Comparison of ENCODE assay signal across 8 mouse cellular contexts in genomic region chr11:52421053-52421778, GRCm38 (mm10). TPM values are rescaled to one million over a fixed set of nuclear protein-coding genes. Genes with fewer than 3 reads are reported as not detected.
A peak's percentile ranks its signal among the peaks of the same experiment; 100 is the strongest.
DNase-seq lines count a peak whose midpoint lies in the region; ATAC-seq and TF ChIP-seq lines count a peak whose summit lies in the region.

No protein-coding gene starts in this region.

- TF ChIP-seq EP300 in CH12.LX (IDR thresholded peaks at IDR 0.05; ENCODE audit: low read length): no peak

- H3K27ac ChIP-seq in CH12.LX (ENCODE audit: insufficient read depth, low read depth): no peak overlapping the region
- H3K27ac ChIP-seq in cerebellum, adult 2 months (ENCODE audit: insufficient read depth, low read length): no peak overlapping the region
- no peak overlapping the region for H3K27ac ChIP-seq in kidney, postnatal 0 days
- H3K27ac ChIP-seq in liver, embryonic 13.5 days: no peak overlapping the region

- no peak overlapping the region for H3K4me2 ChIP-seq in CH12.LX (ENCODE audit: insufficient read depth, low read depth, poor library complexity, severe bottlenecking)
- no peak overlapping the region for H3K4me2 ChIP-seq in kidney, postnatal 0 days (ENCODE audit: low read length)
- no peak overlapping the region for H3K4me2 ChIP-seq in liver, embryonic 13.5 days

- H3K9ac ChIP-seq in CH12.LX (ENCODE audit: insufficient read depth, low read depth): no peak overlapping the region
- H3K9ac ChIP-seq in kidney, postnatal 0 days (ENCODE audit: low read depth, low read length): no peak overlapping the region
- H3K9ac ChIP-seq in liver, embryonic 13.5 days: no peak overlapping the region

- H3K4me3 ChIP-seq in CH12.LX (replicated peaks in 1 of 3; ENCODE audit: low read depth in 2 of 3, low read length in 2 of 3, poor library complexity in 1 of 3): no peak overlapping the region
- no peak overlapping the region for H3K4me3 ChIP-seq in cerebellum, adult 2 months (replicated peaks; ENCODE audit: insufficient read depth, low read depth, low read length)
- no peak overlapping the region for H3K4me3 ChIP-seq in kidney, postnatal 0 days (replicated peaks; ENCODE audit: low read depth, low read length)
- no peak overlapping the region for H3K4me3 ChIP-seq in liver, embryonic 13.5 days (replicated peaks)

- TF ChIP-seq POLR2A in CH12.LX (IDR thresholded peaks at IDR 0.05; ENCODE audit: low read depth, low read length): no peak
- TF ChIP-seq POLR2A in cerebellum, adult 2 months (IDR thresholded peaks at IDR 0.05; ENCODE audit: borderline replicate concordance, insufficient read depth, low read length): no peak

- no peaks in the 10 kb centered on the region for H3K79me2 ChIP-seq in CH12.LX (replicated peaks; ENCODE audit: control insufficient read depth, extremely low read depth, insufficient read depth, poor library complexity, severe bottlenecking)

- no peaks in the 10 kb centered on the region for H3K9me3 ChIP-seq in CH12.LX (replicated peaks; ENCODE audit: low read length)
- H3K9me3 ChIP-seq in kidney, postnatal 0 days (replicated peaks; ENCODE audit: low read length): no peaks in the 10 kb centered on the region
- no peaks in the 10 kb centered on the region for H3K9me3 ChIP-seq in liver, embryonic 13.5 days (replicated peaks)

- peak; percentile 84 to 91 for TF ChIP-seq CTCF in CH12.LX (conservative IDR thresholded peaks at IDR 0.05 in 1 of 2, IDR thresholded peaks at IDR 0.05 in 1 of 2; ENCODE audit: low read depth in 2 of 2, low read length in 2 of 2)
- TF ChIP-seq CTCF in cerebellum, adult 2 months (IDR thresholded peaks at IDR 0.05; ENCODE audit: borderline replicate concordance, insufficient read depth, low read depth, low read length): peak; percentile 42; the same call in 1 of the 2 replicates
- peak; percentile 94 for TF ChIP-seq CTCF in kidney, postnatal 0 days (IDR thresholded peaks at IDR 0.05; ENCODE audit: low read depth)

- peaks cover 48% of the 10 kb centered on the region for H3K27me3 ChIP-seq in CH12.LX (replicated peaks)
- H3K27me3 ChIP-seq in cerebellum, adult 2 months (ENCODE audit: control insufficient read depth, insufficient read depth, low read length): no peaks in the 10 kb centered on the region
- no peaks in the 10 kb centered on the region for H3K27me3 ChIP-seq in kidney, postnatal 0 days (ENCODE audit: insufficient read depth, low read length)
- 0 out of 2 replicates have a peak, but pooled peaks cover 2% of the 10 kb centered on the region for H3K27me3 ChIP-seq in liver, embryonic 13.5 days

- no peaks in the 10 kb centered on the region for H3K36me3 ChIP-seq in CH12.LX (replicated peaks in 1 of 2; ENCODE audit: control insufficient read depth in 1 of 2, insufficient read depth in 1 of 2, low read length in 1 of 2)
- no peaks in the 10 kb centered on the region for H3K36me3 ChIP-seq in kidney, postnatal 0 days (ENCODE audit: insufficient read depth, low read length)
- H3K36me3 ChIP-seq in liver, embryonic 13.5 days: no peaks in the 10 kb centered on the region

- dilution Hi-C loops in CH12.LX (cut with MboI; ENCODE audit: extremely low pct_ligation_motif_present, extremely low pct_unique_long_range_greater_than_20kb, low sequenced_read_pairs): no loop called here

- DNase-seq in 416B (ENCODE audit: low read depth) (peak; percentile 70), CH12.LX (ENCODE audit: extremely low read depth) (peak; percentile 71)
- peak; percentile 46 to 51 for DNase-seq in cerebellum, adult 2 months
- peak; percentile 76 to 81 for DNase-seq in frontal cortex, postnatal 36 days (ENCODE audit: low spot score in 2 of 2)
- DNase-seq in kidney, postnatal 0 days (ENCODE audit: low spot score): peak; percentile 74
- peak; percentile 23 for DNase-seq in liver, embryonic 13.5 days
- DNase-seq in ovary, postnatal 36 days (ENCODE audit: low spot score): peak; percentile 15

- peak; percentile 84 for TF ChIP-seq RAD21 in CH12.LX (IDR thresholded peaks at IDR 0.05; ENCODE audit: low read depth, low read length)

- WGBS in cerebellum, adult 2 months: 28% methylated on average over 12 of the region's 12 CpGs
- 13% methylated on average over 12 of the region's 12 CpGs for WGBS in kidney, postnatal 0 days
- 30% methylated on average over 12 of the region's 12 CpGs for WGBS in liver, embryonic 13.5 days (ENCODE audit: insufficient replicate concordance)

- H3K4me1 ChIP-seq in CH12.LX (ENCODE audit: control insufficient read depth in 1 of 2, insufficient read depth in 2 of 2): no peaks in the 10 kb centered on the region
- H3K4me1 ChIP-seq in cerebellum, adult 2 months (ENCODE audit: control insufficient read depth, insufficient read depth, low read length): no peaks in the 10 kb centered on the region
- H3K4me1 ChIP-seq in kidney, postnatal 0 days (replicated peaks; ENCODE audit: insufficient read depth, low read length): no peaks in the 10 kb centered on the region; the same call in 1 of the 2 replicates
- H3K4me1 ChIP-seq in liver, embryonic 13.5 days (replicated peaks): no peaks in the 10 kb centered on the region

- ATAC-seq in kidney, postnatal 0 days (replicated peaks; ENCODE audit: low FRiP score, low read depth): peak; percentile 68
- ATAC-seq in liver, embryonic 13.5 days (ENCODE audit: low read depth): no peak
- no peak; the same call in 1 of the 2 replicates for ATAC-seq in monocyte, adult 5-6 weeks (replicated peaks; ENCODE audit: insufficient number of reproducible peaks, low FRiP score, low TSS enrichment, poor library complexity, severe bottlenecking)

- in situ Hi-C loops in CH12.LX (cut with MboI; ENCODE audit: low pct_ligation_motif_present, low pct_unique_long_range_greater_than_20kb, low sequenced_read_pairs): loop anchor here (25.0 kb wide), 1 partner anchor 841 kb away; no protein-coding TSS in a partner anchor

TF ChIP-seq in CH12.LX, 34 proteins besides CTCF, POLR2A, EP300 and RAD21:
- TF ChIP-seq PAX5 (IDR thresholded peaks at IDR 0.05; ENCODE audit: low read length) (no peak), GABPA (IDR thresholded peaks at IDR 0.05; ENCODE audit: insufficient replicate concordance, low read depth, low read length) (no peak), MXI1 (IDR thresholded peaks at IDR 0.05; ENCODE audit: low read depth, low read length) (no peak), ZNF384 (IDR thresholded peaks at IDR 0.05; ENCODE audit: low read depth, low read length) (peak; percentile 96), MEF2A (IDR thresholded peaks at IDR 0.05; ENCODE audit: borderline replicate concordance, low read depth, low read length) (no peak), ZMIZ1 (IDR thresholded peaks at IDR 0.05; ENCODE audit: low read depth, low read length) (no peak), NELFE (IDR thresholded peaks at IDR 0.05; ENCODE audit: low read depth, low read length) (no peak), SMC3 (IDR thresholded peaks at IDR 0.05; ENCODE audit: low read depth, low read length) (peak; percentile 50), TCF12 (IDR thresholded peaks at IDR 0.05; ENCODE audit: low read depth, low read length) (no peak), SIN3A (IDR thresholded peaks at IDR 0.05; ENCODE audit: low read length) (no peak), RCOR1 (conservative IDR thresholded peaks at IDR 0.05; ENCODE audit: low read depth, low read length) (no peak)

RNA-seq across cellular contexts. Expression of gene 9530068E07Rik, which starts 25.0 kb away (rescaled TPM):
- total RNA-seq in CH12.LX (2012; rRNA removed) (98.3 and 102 TPM in 2 replicates), CH12.LX (2014; rRNA removed) (153 and 157 TPM in 2 replicates)
- 117 and 128 TPM in 2 replicates for polyA plus RNA-seq in CH12.LX (2012; ENCODE audit: insufficient read length, low read depth)
- 88.1 and 88.6 TPM in 2 replicates for polyA plus RNA-seq in cerebellum, adult 2 months (2012; rRNA removed)
- 228 and 245 TPM in 2 replicates for polyA plus RNA-seq in kidney, postnatal 0 days (2015; fragmentation: Nextera tagmentation; extraction: Ambion mirVana)
- polyA plus RNA-seq in liver, embryonic 13.5 days (2015; fragmentation: Nextera tagmentation; extraction: Ambion mirVana): 53.6 and 69.1 TPM in 2 replicates
- 65.4 to 88.6 TPM (median 68.4 TPM) in 3 replicates for total RNA-seq in monocyte, adult 5-6 weeks (2017)

Comparison
In these comparisons a context has a peak if more than half of its experiments do, and no peak if none do; other contexts are left out.
1. DNase-seq: peak in every context shown above with its lines; median percentile 78 in frontal cortex, postnatal 36 days; 74 in kidney, postnatal 0 days; 71 in CH12.LX; 70 in 416B; 48 in cerebellum, adult 2 months; 23 in liver, embryonic 13.5 days; 15 in ovary, postnatal 36 days.
2. CTCF ChIP-seq: peak in every context shown above with its lines; median percentile 94 in kidney, postnatal 0 days; 88 in CH12.LX; 42 in cerebellum, adult 2 months.